Mouse (Mus musculus) testis, postnatal 10 days (tissue): ENCODE results near the gene Gm45140.

Experiments used
- DNase-seq: peaks from one replicate; pipeline ENCODE4 v3.0.0; 2021; ENCODE audit warnings: low spot score

Gm45140 gene

DNA sequence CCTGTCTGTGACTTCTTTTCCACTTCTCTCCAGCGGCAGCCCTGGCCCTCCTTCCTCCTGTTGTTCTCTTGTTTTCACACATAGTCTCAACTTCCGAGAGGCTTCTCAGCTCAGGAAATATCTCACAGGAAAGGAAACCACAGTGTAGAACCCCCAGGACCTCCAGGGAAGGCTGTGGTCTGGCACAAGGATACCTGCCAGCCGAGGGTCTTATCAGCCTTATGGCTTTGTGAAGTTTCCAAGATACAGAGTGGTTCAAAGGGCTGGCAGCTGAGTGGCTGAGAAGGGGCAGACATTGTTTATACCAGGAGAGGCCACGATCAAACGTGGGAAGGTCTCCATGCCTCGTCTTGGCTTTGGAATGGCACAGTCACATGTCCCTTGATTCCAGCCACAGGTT lies 95.7 kb downstream of the Gm45140 start:
- DNase-seq = no peak
